Mouse (Mus musculus) G1E (cell line): ENCODE measurements around the gene Adipor2. TPM values are rescaled to one million over a fixed set of nuclear protein-coding genes. Genes with fewer than 3 reads are reported as not detected.
A peak's percentile ranks its signal among the peaks of the same experiment; 100 is the strongest.

Experiments used
- ATAC-seq: 2 replicates; pipeline ENCODE4 v1.8.0; 2016; ENCODE audit warnings: mild to moderate bottlenecking; ENCODE audit not compliant: insufficient number of reproducible peaks, poor library complexity, low FRiP score, severe bottlenecking; ENCODE audit errors: extremely low read depth
- DNase-seq: peaks from one replicate; pipeline ENCODE4 v3.0.0; 2012; ENCODE audit warnings: low spot score
- H3K27me3 ChIP-seq: 2 replicates; pipeline ENCODE4 v1.6.1; 2012; ENCODE audit warnings: mild to moderate bottlenecking, low read length, inconsistent platforms; ENCODE audit not compliant: insufficient read depth
- H3K36me3 ChIP-seq: replicated peaks from 2 replicates; pipeline ENCODE3; 2012; ENCODE audit warnings: mild to moderate bottlenecking, inconsistent platforms
- H3K4me1 ChIP-seq: 2 replicates; pipeline ENCODE4 v1.6.1; 2012; ENCODE audit warnings: low read depth, low read length, inconsistent platforms, mixed read lengths; ENCODE audit not compliant: insufficient read depth
- H3K4me3 ChIP-seq: 2 replicates; pipeline ENCODE4 v1.5.1; 2012; ENCODE audit warnings: low read depth, mild to moderate bottlenecking, inconsistent platforms, low read length, moderate library complexity, mixed read lengths
- H3K9me3 ChIP-seq: replicated peaks from 2 replicates; pipeline ENCODE4 v1.6.1; 2012; ENCODE audit warnings: inconsistent platforms
- CTCF ChIP-seq: IDR thresholded peaks from 2 replicates; pipeline ENCODE4 v1.5.1; 2012; ENCODE audit warnings: low read depth, low read length, inconsistent platforms, mixed read lengths
- GATA1 ChIP-seq: IDR thresholded peaks from 2 replicates; pipeline ENCODE4 v1.6.1; 2012; ENCODE audit warnings: borderline replicate concordance, low read length, inconsistent platforms, mixed read lengths
- GATA2 ChIP-seq: IDR thresholded peaks from 2 replicates; pipeline ENCODE4 v1.6.1; 2012; ENCODE audit warnings: low read depth, low read length, inconsistent platforms, borderline replicate concordance
- POLR2AphosphoS5 ChIP-seq: IDR thresholded peaks from 2 replicates; pipeline ENCODE4 v1.6.1; 2012; ENCODE audit warnings: low read depth, low read length, inconsistent platforms; ENCODE audit not compliant: insufficient replicate concordance
- TAL1 ChIP-seq: conservative IDR thresholded peaks from 2 replicates; pipeline ENCODE4 v1.6.1; 2012; ENCODE audit warnings: low read depth, low read length, inconsistent platforms, mixed read lengths
- polyA plus RNA-seq: library from polyadenylated mRNA; stranded (reverse); fragments of >175 nt; gene quantifications from 2 replicates; pipeline ENCODE4 v1.2.3, GENCODE M21; 2012
- total RNA-seq, 2 experiments: library from RNA; stranded (forward) in 1 of 2; stranded (reverse) in 1 of 2; fragments of 200-1000 nt in 1 of 2; fragments of >200 nt in 1 of 2; fragmentation: Nextera tagmentation in 1 of 2; gene quantifications; 2 replicates each; pipeline ENCODE4 v1.2.3; 2014 to 2017

Gene Adipor2
- total and polyA plus RNA-seq, 3 experiments: 28.2 to 129 (median 97.8) TPM

- TF ChIP-seq TAL1: no peak
- no peak for TF ChIP-seq GATA2
- TF ChIP-seq GATA1: no peak
- no peak for TF ChIP-seq POLR2AphosphoS5
- no peak for TF ChIP-seq CTCF
- no peak for DNase-seq
- Histone ChIP-seq H3K9me3 (no peaks in the 10 kb centered on the region), H3K4me1 (no peaks in the 10 kb centered on the region), H3K27me3 (peaks cover 27% of the 10 kb centered on the region), H3K36me3 (no peaks in the 10 kb centered on the region), H3K4me3 (no peak overlapping the region)
- ATAC-seq: no peak
These were observed 20.6 kb upstream of the Adipor2 start for GRCm38 (mm10) chr6:119437894-119438761.

- ATAC-seq (no peak), DNase-seq (no peak)
- TF ChIP-seq GATA1: no peak
- no peak for TF ChIP-seq POLR2AphosphoS5
- Histone ChIP-seq H3K4me1 (no peaks in the 10 kb centered on the region), H3K4me3 (no peak overlapping the region), H3K36me3 (no peaks in the 10 kb centered on the region), H3K27me3 (peaks cover 19% of the 10 kb centered on the region), H3K9me3 (no peaks in the 10 kb centered on the region)
These were observed 16.9 kb upstream of the Adipor2 start for GRCm38 (mm10) chr6:119434394-119434793.

GRCm38 (mm10) chr6:119431751-119432324, 14.3 kb upstream of the Adipor2 start:
- ATAC-seq (no peak), DNase-seq (no peak)
- no peak overlapping the region for H3K4me3 ChIP-seq
- H3K36me3 ChIP-seq: no peaks in the 10 kb centered on the region
- no peaks in the 10 kb centered on the region for H3K4me1 ChIP-seq
- no peak for TF ChIP-seq TAL1
- TF ChIP-seq GATA1: no peak
- no peak for TF ChIP-seq CTCF
- TF ChIP-seq POLR2AphosphoS5: no peak
- no peak for TF ChIP-seq GATA2
- H3K27me3 ChIP-seq: peaks cover 17% of the 10 kb centered on the region
- no peaks in the 10 kb centered on the region for H3K9me3 ChIP-seq

GRCm38 (mm10) chr6:119430508-119430907, 13.0 kb upstream of the Adipor2 start:
- DNase-seq (peak; percentile 23), ATAC-seq (no peak)
- Histone ChIP-seq H3K9me3 (no peaks in the 10 kb centered on the region), H3K27me3 (peaks cover 15% of the 10 kb centered on the region), H3K4me1 (no peaks in the 10 kb centered on the region), H3K4me3 (no peak overlapping the region), H3K36me3 (no peaks in the 10 kb centered on the region)
- TF ChIP-seq GATA1 (no peak), POLR2AphosphoS5 (no peak), GATA2 (no peak), TAL1 (no peak), CTCF (peak; percentile 69)

GRCm38 (mm10) chr6:119429311-119429710, 11.8 kb upstream of the Adipor2 start:
- Histone ChIP-seq H3K4me1 (no peaks in the 10 kb centered on the region), H3K4me3 (no peak overlapping the region), H3K9me3 (no peaks in the 10 kb centered on the region), H3K27me3 (peaks cover 18% of the 10 kb centered on the region), H3K36me3 (no peaks in the 10 kb centered on the region)
- ATAC-seq (no peak), DNase-seq (no peak)
- TF ChIP-seq TAL1: no peak
- no peak for TF ChIP-seq GATA1
- no peak for TF ChIP-seq CTCF
- no peak for TF ChIP-seq POLR2AphosphoS5
- no peak for TF ChIP-seq GATA2

GRCm38 (mm10) chr6:119428611-119429010, 11.1 kb upstream of the Adipor2 start:
- DNase-seq (no peak), ATAC-seq (no peak)
- Histone ChIP-seq H3K4me3 (no peak overlapping the region), H3K27me3 (peaks cover 18% of the 10 kb centered on the region), H3K9me3 (no peaks in the 10 kb centered on the region), H3K36me3 (no peaks in the 10 kb centered on the region), H3K4me1 (no peaks in the 10 kb centered on the region)
- no peak for TF ChIP-seq CTCF
- no peak for TF ChIP-seq TAL1
- no peak for TF ChIP-seq GATA2
- no peak for TF ChIP-seq GATA1
- no peak for TF ChIP-seq POLR2AphosphoS5
